Mouse (Mus musculus) bone marrow, adult 2 months (tissue): ENCODE results near the gene Rpn1. TPM values are rescaled to one million over a fixed set of nuclear protein-coding genes. Genes with fewer than 3 reads are reported as not detected.

Source experiments
- H3K27ac ChIP-seq: fragments of 200-500 bp; 2 replicates; pipeline ENCODE4 v1.5.1; 2012; ENCODE audit warnings: low read depth, mild to moderate bottlenecking, control low read depth, inconsistent platforms, low read length; ENCODE audit not compliant: control insufficient read depth, poor library complexity, insufficient read depth
- H3K4me1 ChIP-seq: fragments of 200-500 bp; 2 replicates; pipeline ENCODE4 v1.6.1; 2011; ENCODE audit warnings: low read length; ENCODE audit not compliant: control insufficient read depth, insufficient read depth
- H3K4me3 ChIP-seq: fragments of 200-500 bp; replicated peaks from 2 replicates; pipeline ENCODE3; 2011; ENCODE audit warnings: mild to moderate bottlenecking, low read depth, low read length, control low read depth; ENCODE audit not compliant: control insufficient read depth
- CTCF ChIP-seq: fragments of 200-500 bp; IDR thresholded peaks from 2 replicates; pipeline ENCODE4 v1.5.1; 2011; ENCODE audit warnings: low read length, control low read depth; ENCODE audit not compliant: control insufficient read depth, insufficient read depth
- POLR2A ChIP-seq: fragments of 200-500 bp; IDR thresholded peaks from 2 replicates; pipeline ENCODE4 v1.6.1; 2011; ENCODE audit warnings: low read depth, mild to moderate bottlenecking, control low read depth, low read length, borderline replicate concordance; ENCODE audit not compliant: control insufficient read depth
- WGBS: fragments of 180-500 bp; shearing (Covaris S2); methylation state at CpG from one replicate; pipeline ENCODE4 v1.1.7; 2018; 5-methylcytosine and 5-hydroxymethylcytosine counted together
- polyA plus RNA-seq: library from polyadenylated mRNA; stranded (reverse); fragments of >200 nt; gene quantifications from 2 replicates; pipeline ENCODE4 v1.2.4, GENCODE M21; 2011; ENCODE audit warnings: low replicate concordance; ENCODE audit not compliant: missing spikeins, insufficient read depth, insufficient read length

Rpn1 gene
- polyA plus RNA-seq: 32.1 and 38.7 TPM in 2 replicates

DNA sequence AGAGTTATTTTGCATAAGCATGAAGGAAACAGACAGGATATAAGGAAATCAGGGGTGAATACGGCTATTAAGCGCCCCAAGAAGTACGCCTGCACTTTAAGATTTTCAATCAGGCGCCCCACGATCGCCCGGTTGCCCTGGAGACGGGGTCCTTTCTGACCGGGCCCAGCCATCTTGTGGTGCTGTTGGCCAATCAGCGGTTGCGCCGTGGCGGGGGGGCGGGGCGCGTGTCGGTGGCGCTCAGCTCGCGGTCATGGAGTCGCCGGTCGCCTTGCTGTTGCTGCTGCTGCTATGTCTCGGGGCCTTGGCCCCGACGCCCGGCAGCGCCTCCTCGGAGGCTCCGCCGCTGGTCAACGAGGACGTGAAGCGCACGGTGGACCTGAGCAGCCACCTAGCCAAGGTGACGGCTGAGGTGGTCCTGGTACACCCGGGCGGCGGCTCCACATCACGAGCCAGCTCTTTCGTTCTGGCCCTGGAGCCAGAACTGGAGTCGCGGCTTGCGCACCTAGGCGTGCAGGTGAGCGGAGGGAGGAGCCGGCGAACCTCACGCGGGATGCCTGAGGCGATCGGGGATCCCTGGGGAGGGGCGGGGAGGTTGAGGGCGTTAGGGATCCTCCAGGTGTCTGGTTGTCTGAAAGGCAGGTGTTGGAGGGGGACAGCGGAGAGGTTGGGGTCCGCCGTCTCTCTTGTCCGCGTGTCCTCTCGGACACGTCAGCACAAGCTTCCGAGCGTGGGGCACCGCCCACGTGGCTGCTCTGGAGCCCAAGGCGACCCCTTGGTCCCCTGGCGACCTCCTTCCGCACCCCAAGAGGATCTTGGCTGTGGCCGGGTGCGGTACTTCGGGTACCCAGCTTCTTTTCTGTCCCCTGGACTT is at the start of gene Rpn1:
Gene Rpn1, plus strand, starts transcription at position 205 of the 874 bp plus-strand sequence.
- Histone ChIP-seq H3K4me3 (peak within 1 kb of the TSS; percentile 96), H3K27ac (peak within 1 kb of the TSS; percentile 89), H3K4me1 (peaks cover 3% of the 10 kb centered on the region; the same call in 1 of the 2 replicates)
- under 1% methylated on average over 71 of the region's 71 CpGs for WGBS
- TF ChIP-seq POLR2A (peak; percentile 61; the same call in 1 of the 2 replicates), CTCF (no peak)

DNA sequence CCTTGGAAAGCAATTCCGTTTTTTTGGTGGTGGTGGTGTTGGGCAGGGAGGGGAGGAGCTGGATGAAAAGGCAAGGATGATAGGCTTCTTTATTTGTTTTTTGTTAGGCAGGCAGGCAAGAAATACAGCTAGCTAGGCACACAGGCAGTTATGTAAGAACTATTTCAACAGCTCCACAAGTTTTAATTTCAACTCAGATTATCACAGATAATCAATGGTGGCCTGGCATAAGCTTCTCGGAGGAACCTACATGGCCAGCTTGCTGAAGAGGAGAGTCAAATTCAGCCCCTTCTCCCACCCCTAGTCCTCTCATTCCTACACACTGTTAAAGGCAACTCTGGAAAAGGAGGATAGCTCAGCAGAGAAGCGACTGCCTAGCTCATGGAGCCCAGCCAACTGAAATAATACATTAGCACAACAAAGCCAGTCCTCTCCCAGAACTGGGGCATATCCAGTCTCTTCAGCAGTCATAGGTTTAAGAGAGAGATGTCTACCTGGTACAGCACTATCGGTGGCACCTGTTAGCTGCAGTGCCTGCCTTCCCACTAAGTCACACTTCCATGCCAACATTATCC is 46.7 kb upstream of the Rpn1 start:
- no peak overlapping the region for H3K4me3 ChIP-seq
- WGBS: 71% methylated on average over 4 of the region's 4 CpGs

DNA sequence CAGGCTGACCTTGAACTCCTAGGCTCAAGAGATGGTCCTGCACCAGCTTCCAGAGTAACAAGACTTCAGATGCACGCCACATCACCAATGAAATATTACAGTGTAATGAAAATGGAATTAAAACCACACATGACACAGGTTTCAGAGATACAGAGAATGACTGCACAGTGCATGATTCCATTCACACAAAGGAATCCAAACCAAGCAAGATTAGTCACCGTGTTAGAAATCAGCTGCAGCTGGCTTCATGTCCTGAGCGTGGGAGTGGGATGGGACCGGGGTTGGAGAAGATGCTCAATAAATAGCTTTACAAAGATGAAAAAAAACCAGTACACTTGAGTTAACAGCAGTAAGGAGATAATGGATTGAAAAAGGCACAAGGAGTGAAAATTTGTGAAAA is 44.9 kb upstream of the Rpn1 start:
- Histone ChIP-seq H3K27ac (no peak overlapping the region), H3K4me3 (no peak overlapping the region), H3K4me1 (peaks cover 2% of the 10 kb centered on the region)
- TF ChIP-seq POLR2A: no peak
- TF ChIP-seq CTCF: no peak
- 93% methylated on average over 4 of the region's 4 CpGs for WGBS

More for the DNA sequence above, 46.7 kb upstream of the Rpn1 start:
- Histone ChIP-seq H3K27ac (no peak overlapping the region), H3K4me1 (no peaks in the 10 kb centered on the region; the same call in none of the 2 replicates)
- no peak for TF ChIP-seq POLR2A
- TF ChIP-seq CTCF: no peak

DNA sequence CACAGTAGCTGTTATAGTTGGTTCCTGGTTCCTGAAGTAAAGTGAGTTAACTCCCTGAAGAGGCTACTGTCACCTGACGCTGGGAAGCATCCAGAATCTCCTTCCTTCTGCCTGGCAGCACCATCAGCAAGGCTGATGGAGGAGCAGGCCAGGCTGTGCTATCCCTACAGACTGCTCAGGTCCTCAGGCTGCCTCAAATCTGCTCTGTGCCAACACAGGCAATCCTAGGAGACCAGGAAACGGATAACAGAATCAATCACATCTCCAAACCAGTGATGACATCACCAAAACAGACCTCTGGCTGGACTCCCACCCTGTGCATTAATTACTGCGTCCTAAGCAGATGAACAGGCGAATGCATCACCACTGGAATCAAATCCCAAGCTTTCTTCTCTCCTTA is 43.1 kb upstream of the Rpn1 start:
- no peak overlapping the region for H3K27ac ChIP-seq
- H3K4me3 ChIP-seq: no peak overlapping the region
- H3K4me1 ChIP-seq: peaks cover 2% of the 10 kb centered on the region
- 75% methylated on average over 4 of the region's 4 CpGs for WGBS
- TF ChIP-seq POLR2A: no peak
- TF ChIP-seq CTCF: no peak

DNA sequence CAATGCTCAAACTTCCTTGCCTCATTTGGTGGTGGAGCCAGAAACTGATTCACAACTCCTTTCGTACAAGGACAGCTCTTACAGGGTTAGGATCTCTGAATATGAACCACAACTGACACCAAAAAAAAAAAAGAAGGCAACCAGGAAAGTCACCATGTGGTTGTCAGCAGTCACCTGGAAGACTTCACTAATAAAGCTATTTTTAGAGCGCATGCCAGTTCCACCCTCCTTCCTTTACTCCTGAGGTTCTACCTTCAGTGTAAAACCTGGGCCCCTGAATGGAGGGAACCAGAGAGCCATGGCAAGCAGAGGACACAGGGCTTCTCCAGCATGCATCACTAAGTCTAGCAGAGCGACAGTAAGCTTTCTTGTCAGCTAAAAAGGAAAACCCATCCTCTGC is 41.9 kb upstream of the Rpn1 start:
- Histone ChIP-seq H3K27ac (no peak overlapping the region), H3K4me3 (no peak overlapping the region), H3K4me1 (peaks cover 2% of the 10 kb centered on the region)
- TF ChIP-seq POLR2A (no peak), CTCF (no peak)
- whole genome bisulfite sequencing: 83% methylated on average over 3 of the region's 3 CpGs

DNA sequence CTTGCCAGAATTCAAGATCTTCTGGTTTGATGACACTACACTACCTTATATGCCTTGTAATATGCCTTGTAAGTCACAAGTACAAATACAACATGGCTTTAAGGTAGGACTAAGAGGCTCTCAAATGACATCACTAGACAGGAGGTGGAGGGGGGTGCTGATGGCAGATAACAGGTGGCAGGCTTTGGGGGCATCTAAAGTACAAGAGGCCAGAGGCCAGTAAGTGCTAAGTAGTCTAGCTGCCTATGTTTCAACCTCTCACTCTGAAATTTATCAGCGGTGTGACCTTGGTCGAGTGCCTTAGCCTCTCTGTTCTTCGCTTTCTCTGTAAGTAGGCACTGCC is 40.1 kb upstream of the Rpn1 start:
- TF ChIP-seq CTCF: no peak
- TF ChIP-seq POLR2A: no peak
- Histone ChIP-seq H3K27ac (peak overlapping the region; percentile 95), H3K4me3 (peak overlapping the region; percentile 94), H3K4me1 (peaks cover 4% of the 10 kb centered on the region)
- 0% methylated on average over 3 of the region's 3 CpGs for WGBS

DNA sequence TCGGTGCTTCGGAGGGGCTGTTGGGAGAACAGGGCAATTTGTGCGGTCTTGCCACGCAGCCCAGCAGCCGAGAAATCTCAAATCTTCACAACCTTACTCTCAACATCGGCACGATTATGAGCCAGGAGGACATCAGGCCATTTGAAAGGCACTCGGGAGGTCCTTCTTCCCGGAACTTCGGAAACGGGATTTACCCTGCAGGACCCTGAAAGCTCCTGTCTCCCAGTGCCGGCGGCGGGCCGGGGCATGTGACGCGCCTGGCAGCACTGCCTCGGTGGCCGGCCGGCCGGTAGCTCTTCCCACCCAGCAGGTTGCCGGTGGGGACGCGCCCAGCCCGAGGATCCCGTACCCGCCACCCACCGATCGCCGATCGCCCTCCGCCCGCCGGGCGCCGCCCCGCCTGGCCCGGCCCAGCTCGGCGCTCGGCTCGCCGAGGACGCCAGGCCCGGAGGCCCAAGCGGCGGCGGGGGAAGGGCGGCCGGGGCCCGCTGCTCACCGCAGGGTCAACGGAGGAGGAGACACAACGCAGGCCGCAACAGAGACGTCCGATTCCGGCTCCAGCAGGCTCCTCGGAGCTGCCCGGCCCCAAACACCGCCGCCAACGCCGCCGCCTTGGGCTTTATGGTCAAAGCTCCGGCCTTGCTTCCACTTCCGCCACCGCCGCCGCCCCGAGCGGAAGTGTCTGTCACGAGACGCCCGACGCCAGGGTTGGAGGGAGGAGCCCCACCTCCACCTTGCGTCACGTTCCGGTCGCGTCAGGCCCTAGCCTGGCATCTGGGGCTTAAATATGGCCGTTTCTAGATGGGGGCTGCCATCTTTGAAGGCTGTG is 39.5 kb upstream of the Rpn1 start, which contains the start of gene Rab7:
Gene Rab7, minus strand, starts transcription at position 694 of the 829 bp plus-strand sequence.
- TF ChIP-seq CTCF (no peak), POLR2A (peak; percentile 91; the same call in 1 of the 2 replicates)
- WGBS: under 1% methylated on average over 80 of the region's 82 CpGs
- Histone ChIP-seq H3K4me3 (peak within 1 kb of the TSS; percentile 94), H3K27ac (peak within 1 kb of the TSS; percentile 95), H3K4me1 (peaks cover 4% of the 10 kb centered on the region)
